Mouse (Mus musculus): ENCODE data around the gene Cyp4f13.

DNA sequence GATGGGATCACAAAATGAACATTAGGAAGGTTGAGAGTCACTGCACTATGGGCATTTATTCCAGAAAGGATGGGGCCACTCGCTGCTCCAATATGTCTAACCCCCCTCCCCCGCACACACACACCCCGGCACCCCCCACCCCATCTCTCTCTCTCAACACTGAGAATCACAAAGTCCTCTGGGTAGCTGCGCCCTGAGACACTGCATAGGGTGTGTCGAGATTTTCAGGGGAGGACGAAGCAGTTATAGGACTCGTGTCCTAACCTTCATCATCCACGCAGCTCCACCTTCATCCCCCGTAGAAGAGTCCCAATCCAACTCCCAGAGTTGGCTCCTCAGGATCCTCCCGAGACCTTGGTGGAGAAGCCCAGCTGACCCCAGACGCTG lies 56.4 kb downstream of the Cyp4f13 start:
- TF ChIP-seq POLR2A (IDR thresholded peaks at IDR 0.05; ENCODE audit: insufficient read depth, low read depth, low read length) (no peak), CTCF (IDR thresholded peaks at IDR 0.05; ENCODE audit: insufficient read depth, low read depth, low read length) (no peak)

Data from olfactory bulb, adult 2 months (tissue).